Mouse (Mus musculus): ENCODE results near the gene Acox1. TPM values are rescaled to one million over a fixed set of nuclear protein-coding genes. Genes with fewer than 3 reads are reported as not detected.

Gene Acox1
- total and polyA plus RNA-seq, 3 experiments = 17.1 to 21.0 (median 20.4) TPM

DNA sequence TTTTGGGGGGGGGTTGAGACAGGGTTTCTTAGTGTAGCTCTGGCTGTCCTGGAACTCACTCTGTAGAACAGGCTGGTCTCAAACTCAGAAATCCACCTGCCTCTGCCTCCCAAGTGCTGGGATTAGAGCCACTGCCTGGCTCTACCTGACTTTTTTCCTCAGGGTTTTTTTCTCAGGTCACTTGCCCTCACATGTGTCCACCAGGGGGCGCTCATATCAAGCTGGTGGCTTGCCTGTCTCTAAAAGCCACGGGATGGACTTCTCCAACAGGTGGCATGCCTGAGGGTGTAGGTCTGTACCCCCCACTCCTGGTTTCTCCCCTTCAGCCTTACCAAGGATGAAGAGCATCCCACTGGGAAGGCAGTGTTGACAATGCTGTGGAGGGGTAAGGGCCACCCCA, 27.6 kb upstream of the Acox1 start (continued):
- TF ChIP-seq USF2 (conservative IDR thresholded peaks at IDR 0.05; ENCODE audit: low read depth, low read length) = no peak
- TF ChIP-seq EP300 (IDR thresholded peaks at IDR 0.05; ENCODE audit: low read length) = no peak
- peak; percentile 66 for TF ChIP-seq IRF4 (IDR thresholded peaks at IDR 0.05; ENCODE audit: low read depth, low read length)
- TF ChIP-seq ELF1 (IDR thresholded peaks at IDR 0.05; ENCODE audit: low read depth, low read length) = peak; percentile 37; the same call in 1 of the 2 replicates
- no peak for TF ChIP-seq PAX5 (IDR thresholded peaks at IDR 0.05; ENCODE audit: low read length)
- no peak for TF ChIP-seq KAT2A (IDR thresholded peaks at IDR 0.05; ENCODE audit: insufficient replicate concordance, low read length)
- no peak for TF ChIP-seq MAFK (IDR thresholded peaks at IDR 0.05; ENCODE audit: insufficient replicate concordance, low read length)
- TF ChIP-seq UBTF (IDR thresholded peaks at IDR 0.05; ENCODE audit: low read depth, low read length) = no peak

DNA sequence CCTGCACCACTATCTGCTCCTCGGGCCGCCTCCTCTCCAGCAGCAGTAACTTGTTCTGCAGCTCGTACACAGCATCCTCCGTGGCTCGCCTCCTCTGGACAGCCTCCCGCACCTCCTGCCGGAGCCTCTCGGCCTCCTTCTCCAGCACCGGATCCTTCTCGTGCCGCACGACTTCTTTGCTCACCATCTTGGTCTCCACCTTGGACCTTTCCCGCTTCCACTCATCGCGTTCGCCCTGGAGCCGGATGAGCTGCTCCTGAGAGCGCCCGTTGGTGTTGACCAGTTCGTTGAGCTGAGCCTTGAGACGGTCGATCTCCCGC, 23.9 kb upstream of the Acox1 start:
- Histone ChIP-seq H3K27ac (ENCODE audit: insufficient read depth, low read depth) (no peak overlapping the region), H3K4me2 (ENCODE audit: insufficient read depth, low read depth, poor library complexity, severe bottlenecking) (no peak overlapping the region), H3K79me2 (replicated peaks; ENCODE audit: control insufficient read depth, extremely low read depth, insufficient read depth, poor library complexity, severe bottlenecking) (no peaks in the 10 kb centered on the region), H3K9me3 (replicated peaks; ENCODE audit: low read length) (peaks cover 39% of the 10 kb centered on the region), H3K4me3 (replicated peaks in 1 of 3; ENCODE audit: low read depth in 2 of 3, low read length in 2 of 3, poor library complexity in 1 of 3) (no peak overlapping the region), H3K9ac (ENCODE audit: insufficient read depth, low read depth) (no peak overlapping the region), H3K36me3 (replicated peaks in 1 of 2; ENCODE audit: control insufficient read depth in 1 of 2, insufficient read depth in 1 of 2, low read length in 1 of 2) (peaks cover 0 to 20% of the 10 kb centered on the region in 2 experiments), H3K27me3 (replicated peaks) (no peaks in the 10 kb centered on the region), H3K4me1 (ENCODE audit: control insufficient read depth in 1 of 2, insufficient read depth in 2 of 2) (peaks cover 5 to 21% of the 10 kb centered on the region in 2 experiments)
- in situ Hi-C loops (cut with MboI; ENCODE audit: low pct_ligation_motif_present, low pct_unique_long_range_greater_than_20kb, low sequenced_read_pairs) (loop anchor here (5.0 kb wide), 2 partner anchors 50 to 235 kb away; partner anchors contain the start of gene Srp68), dilution Hi-C loops (cut with MboI; ENCODE audit: extremely low pct_ligation_motif_present, extremely low pct_unique_long_range_greater_than_20kb, low sequenced_read_pairs) (no loop called here)
- DNase-seq (ENCODE audit: extremely low read depth) = no peak
- no peak for TF ChIP-seq CHD2 (IDR thresholded peaks at IDR 0.05; ENCODE audit: low read length)
- no peak for TF ChIP-seq KAT2A (IDR thresholded peaks at IDR 0.05; ENCODE audit: insufficient replicate concordance, low read length)
- no peak for TF ChIP-seq MXI1 (IDR thresholded peaks at IDR 0.05; ENCODE audit: low read depth, low read length)
- TF ChIP-seq NRF1 (IDR thresholded peaks at IDR 0.05; ENCODE audit: low read depth, low read length) = no peak
- TF ChIP-seq USF2 (conservative IDR thresholded peaks at IDR 0.05; ENCODE audit: low read depth, low read length) = no peak
- TF ChIP-seq POLR2A (IDR thresholded peaks at IDR 0.05; ENCODE audit: low read depth, low read length) = no peak
- TF ChIP-seq ZKSCAN1 (IDR thresholded peaks at IDR 0.05; ENCODE audit: borderline replicate concordance, low read depth, low read length) = no peak
- no peak for TF ChIP-seq ZC3H11A (IDR thresholded peaks at IDR 0.05; ENCODE audit: low read depth, low read length)
- TF ChIP-seq ZNF384 (IDR thresholded peaks at IDR 0.05; ENCODE audit: low read depth, low read length) = no peak
- no peak for TF ChIP-seq TBP (conservative IDR thresholded peaks at IDR 0.05; ENCODE audit: low read depth, low read length)
- no peak for TF ChIP-seq ELF1 (IDR thresholded peaks at IDR 0.05; ENCODE audit: low read depth, low read length)
- no peak for TF ChIP-seq MAX (IDR thresholded peaks at IDR 0.05; ENCODE audit: low read length)
- no peak for TF ChIP-seq CHD1 (IDR thresholded peaks at IDR 0.05; ENCODE audit: low read depth, low read length)
